Mouse (Mus musculus) monocyte, adult 2 months (primary cell): ENCODE data around the gene Clrn2.
"Not testable (repeated sequence)": the region's sequence is repeated elsewhere in the genome, so short reads cannot be mapped to it uniquely, and the experiment has no call there.

ENCODE experiments used
- DNase-seq, 2 experiments: peaks; one replicate each; pipeline ENCODE4 v3.0.0; 2022; ENCODE audit warnings: low spot score in 2 of 2, low read depth in 1 of 2

Gene Clrn2

DNA sequence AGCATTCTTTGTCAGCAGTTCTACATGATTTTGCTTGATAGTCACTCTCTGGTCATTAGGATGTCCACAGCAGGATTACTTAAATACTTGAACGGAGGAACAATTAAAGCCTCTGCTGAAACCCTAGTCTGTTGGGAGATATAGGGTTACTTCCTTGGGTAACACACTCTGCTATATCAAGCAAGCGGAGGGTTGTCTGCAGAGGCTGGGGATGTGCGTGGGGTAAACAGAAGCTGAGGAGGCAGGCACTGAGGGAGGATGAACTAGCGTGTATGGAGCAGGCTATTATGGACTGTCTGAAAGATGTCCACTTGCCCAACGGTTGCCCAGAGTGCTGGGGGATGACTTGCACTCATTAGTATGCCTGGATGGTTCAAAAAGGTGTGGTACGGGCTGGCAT is at the start of gene Clrn2:
TSS of gene Clrn2 (plus strand) at position 301 of the 400 bp plus-strand sequence.
- no peak for DNase-seq

DNA sequence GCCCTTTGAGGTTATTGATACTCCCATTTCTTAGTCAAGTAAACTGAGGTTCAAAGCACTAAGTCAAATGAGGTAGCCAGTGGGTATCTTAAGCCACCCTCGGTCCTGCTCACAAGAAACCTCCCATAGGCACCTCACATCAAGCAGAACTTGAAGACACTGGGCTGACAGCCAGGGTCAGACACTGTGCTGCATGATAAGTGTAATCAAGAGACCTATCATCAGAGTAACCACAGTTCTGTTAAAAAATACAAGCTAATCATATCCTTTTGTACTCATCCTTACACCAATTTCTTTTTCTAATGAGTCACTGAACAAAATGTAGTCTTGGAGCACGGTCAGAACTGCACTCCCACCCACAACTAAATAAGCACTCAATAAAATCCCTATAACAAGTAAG is 47.4 kb upstream of the Clrn2 start:
- DNase-seq: no peak

- no peak for DNase-seq
Measured at GRCm38 (mm10) chr5:45416478-45416877, 37.1 kb upstream of the Clrn2 start.

DNA sequence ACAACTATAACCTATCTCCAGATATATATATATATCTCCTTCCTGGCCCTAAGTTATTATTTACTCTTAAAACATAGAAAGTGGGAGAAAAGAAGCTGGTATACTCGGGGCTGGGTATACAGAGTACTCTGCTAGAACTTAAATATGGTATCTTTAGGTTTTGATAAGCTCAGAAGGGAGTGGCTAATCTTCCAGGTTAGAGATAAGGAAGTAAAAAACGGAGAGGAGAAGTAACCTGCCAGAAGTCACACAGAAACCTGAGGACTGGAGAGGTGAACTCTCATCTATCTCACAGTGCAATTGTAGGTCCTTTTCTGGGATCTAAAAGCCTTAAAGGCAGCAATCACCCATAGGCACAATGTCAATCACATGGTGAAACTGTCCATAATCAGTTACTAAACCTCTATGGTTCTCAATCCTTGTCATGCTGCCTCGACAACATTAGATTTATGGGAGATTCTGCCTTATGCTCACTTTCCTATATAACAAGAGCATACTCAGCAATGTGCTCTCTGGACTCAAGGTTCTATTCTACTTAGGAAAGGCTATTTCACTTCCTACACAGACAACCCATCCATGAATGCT is 35.6 kb upstream of the Clrn2 start:
- DNase-seq: no peak

DNA sequence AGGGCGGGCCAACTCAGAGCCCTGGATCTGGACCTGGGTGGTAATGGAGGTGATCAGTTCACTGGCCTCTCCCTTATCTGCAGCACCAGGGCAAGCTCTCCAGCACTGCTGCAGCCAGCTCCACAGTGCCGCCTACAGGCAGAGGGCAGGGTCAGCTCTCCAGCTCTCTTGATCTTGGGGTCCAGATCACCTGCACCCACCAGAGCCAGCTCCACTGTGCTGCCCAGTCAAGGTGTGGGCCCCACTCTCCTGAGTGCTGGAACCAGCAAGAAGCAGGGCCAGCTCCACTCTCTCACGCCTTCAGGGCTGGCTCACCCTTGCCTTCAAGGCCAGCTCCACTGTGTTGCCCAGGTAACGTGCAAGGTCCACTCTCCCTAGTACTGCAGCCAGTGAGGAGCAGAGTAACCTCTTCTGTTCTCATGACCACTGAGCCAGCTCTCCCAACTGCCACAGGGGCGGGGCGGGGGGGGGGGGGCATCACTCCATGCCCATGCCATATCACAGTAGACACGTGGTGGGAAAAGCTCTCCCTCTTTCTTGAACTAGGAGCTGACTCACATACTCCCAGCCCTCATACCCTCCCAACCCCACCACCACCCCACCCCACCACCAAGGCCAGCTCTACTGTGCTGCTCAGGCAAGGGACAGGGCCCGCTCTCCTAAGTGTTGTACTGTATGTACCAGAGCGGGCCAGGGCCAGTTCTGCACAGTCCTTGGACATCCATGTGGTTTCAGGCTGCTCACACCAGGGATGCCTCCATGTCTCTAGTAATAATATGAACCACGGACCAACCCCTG is 33.5 kb upstream of the Clrn2 start:
- DNase-seq: no peak

DNA sequence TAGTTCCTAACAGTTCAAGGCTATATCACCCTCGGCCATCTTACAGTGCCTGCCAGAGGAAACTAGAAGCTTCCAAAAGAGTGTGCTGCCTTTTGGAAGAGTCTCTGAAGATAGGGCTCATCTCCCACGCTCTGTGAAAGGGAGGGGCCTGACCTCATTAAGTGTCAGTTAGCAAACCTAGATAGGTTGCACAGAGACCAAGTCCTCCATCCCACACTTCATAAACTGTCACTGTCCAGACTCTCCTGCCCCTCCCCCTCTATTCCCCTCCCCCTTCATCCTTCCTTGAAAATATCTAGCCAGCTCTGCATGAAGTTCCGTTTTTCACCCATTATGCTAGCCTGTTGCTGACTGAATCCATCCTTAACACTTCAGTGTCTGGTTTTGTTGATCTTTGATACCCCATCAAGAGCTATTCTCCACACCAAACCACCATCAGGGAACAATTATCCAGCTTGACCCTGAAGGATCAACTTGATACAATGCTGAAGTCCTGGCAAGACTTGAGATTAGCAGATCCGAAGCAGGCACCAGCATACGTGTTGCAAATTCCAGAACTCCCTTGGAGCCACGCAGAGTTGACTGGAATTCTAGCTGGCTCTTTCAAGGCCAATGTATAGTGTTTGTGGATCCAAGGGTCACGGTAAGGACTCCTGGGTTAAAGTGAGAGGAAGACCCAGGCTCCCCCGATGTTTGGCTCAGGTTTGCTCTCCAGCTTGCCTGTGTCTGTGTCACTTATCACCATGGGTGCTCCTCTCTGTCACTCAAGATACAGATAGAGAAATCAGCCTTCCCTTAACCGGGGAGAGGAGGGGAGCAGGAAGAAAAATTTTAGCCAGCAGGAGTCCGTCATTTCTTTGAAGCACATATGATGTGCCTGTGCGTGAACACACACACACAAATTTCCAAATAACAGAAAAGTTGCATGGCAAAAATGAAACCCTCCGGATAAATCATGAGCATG is 31.4 kb upstream of the Clrn2 start:
- no peak for DNase-seq

DNA sequence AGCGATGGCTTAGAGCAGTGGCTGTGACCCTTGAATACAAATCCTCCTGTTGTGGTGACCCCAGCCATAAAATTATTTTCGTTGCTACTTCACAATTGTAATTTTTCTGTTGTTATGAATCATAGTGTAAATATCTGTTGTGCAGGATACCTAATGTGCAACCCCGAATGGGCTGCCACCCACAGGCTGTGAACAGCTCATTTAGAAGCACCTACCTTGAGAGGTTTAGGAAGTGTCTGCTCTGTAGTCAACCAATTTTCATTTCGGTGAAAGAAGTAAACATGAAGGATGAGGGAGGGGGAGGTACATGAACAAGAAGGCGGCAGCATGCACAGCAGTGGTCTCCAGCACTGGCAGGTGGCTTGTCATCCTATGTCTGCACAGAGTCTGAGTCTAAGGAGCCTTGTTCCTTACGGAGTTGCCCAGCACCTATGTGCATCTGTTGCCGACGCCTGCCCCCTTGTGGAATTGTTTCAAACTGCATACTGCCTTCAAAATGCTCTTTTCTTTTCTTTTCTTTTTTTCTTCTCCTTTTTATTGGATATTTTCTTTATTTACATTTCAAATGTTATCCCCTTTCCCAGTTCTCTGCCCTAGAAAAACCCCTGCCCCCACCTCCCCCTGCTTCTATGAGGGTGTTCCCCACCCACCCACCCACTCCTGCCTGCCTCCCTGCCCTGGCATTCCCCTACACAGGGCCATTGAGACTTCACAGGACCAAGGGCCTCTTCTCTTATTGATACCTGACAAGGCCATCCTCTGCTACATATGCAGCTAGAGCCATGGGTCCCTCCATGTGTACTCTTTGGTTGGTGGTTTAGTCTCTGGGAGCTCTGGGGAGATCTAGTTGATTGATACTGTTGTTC is 29.3 kb upstream of the Clrn2 start:
- no peak for DNase-seq

DNA sequence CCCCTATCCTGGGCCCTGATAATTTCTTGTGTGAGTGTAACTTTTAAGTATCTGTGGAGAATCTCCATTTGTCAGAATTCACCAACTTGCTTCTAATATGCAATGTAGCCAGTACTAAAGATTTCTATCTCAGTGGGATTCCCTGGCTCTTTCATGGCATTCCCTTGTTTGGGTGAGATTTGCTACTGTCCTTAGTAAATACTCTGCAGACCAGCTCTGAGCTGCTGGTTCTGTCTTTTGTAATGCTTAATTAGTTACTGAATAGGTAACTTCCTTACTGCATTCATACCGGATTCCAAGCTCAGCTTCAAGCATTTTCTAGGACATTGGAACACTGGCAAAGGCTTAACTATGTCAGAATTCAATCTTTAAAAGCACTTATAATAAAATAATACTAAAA is 27.8 kb upstream of the Clrn2 start:
- DNase-seq: not testable (repeated sequence)

DNA sequence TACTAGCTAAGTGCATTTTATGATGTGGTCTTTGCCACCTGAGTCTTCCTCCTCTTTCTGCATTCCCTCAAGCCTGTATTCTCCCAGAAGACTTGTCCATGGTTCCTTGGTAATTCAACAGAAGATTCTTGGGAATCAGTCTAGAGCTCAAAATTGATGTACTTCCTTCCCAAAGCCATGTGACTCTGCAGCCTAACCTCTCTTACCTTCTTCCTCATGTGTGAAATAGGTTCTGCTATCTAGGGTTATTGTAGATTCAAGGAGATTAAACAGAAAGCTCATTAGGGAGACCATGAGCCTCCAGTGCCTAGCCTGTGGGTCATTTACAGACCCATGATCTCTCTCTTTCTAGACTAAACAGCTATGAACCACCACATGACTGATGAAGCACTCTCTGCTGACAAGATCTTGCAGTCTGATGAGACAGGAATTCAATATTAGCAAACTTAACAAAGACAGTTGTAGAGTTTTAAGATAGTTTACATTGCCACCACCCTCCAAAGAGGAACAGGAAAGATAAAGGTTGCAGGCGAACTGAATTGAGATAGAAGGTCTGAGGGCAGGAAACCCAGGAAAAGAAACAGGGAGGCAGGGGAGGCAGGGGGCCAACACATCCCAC is 27.0 kb upstream of the Clrn2 start:
- DNase-seq: no peak

- no peak for DNase-seq
Measured at GRCm38 (mm10) chr5:45427891-45428290, 25.7 kb upstream of the Clrn2 start.

GRCm38 (mm10) chr5:45435967-45436950 is 17.3 kb upstream of the Clrn2 start:
- no peak for DNase-seq

- DNase-seq: no peak
Measured at GRCm38 (mm10) chr5:45437826-45438225, 15.7 kb upstream of the Clrn2 start.

- no peak for DNase-seq
Measured at GRCm38 (mm10) chr5:45438301-45438700, 15.2 kb upstream of the Clrn2 start.

DNA sequence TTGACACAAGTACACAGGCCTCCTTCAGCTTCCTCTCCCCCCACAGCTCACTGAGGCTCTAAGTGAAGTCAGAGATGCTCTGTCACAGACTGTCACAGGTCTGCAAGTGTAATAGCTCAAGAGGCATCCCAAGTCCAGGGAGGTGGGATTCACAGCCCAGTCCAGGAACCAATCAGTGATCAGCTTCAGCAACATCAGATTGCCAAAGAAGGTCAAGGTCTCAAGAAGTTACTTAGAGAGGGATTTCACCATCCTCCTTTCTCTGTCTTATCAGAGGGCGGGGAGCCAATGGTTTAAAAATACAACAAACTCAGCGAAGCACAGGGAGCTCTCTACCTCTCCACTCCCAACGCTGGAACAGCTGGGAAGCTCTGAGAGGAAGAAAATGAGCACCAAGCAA is 12.4 kb upstream of the Clrn2 start:
- no peak for DNase-seq

DNA sequence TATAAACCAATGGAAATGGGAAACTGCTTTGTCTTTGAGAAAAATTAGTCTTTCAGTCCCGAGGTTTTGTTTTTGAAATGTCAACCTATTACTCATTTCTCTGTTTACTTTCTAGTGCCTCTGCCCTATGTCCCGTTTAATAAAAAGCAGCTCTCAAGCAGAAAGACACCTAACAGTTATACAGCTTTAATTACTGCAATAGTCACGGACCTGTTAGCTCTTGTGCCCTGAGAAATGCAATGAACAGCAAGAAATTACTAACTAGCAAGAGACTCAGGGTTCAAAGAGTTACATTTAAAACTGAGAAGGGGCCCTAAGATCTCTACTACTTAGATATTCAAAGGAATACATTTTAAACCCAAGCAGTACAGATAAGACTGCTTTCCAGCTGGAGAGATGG is 11.8 kb upstream of the Clrn2 start:
- no peak for DNase-seq

- DNase-seq: no peak
Measured at GRCm38 (mm10) chr5:45444130-45444832, 9.3 kb upstream of the Clrn2 start.

DNA sequence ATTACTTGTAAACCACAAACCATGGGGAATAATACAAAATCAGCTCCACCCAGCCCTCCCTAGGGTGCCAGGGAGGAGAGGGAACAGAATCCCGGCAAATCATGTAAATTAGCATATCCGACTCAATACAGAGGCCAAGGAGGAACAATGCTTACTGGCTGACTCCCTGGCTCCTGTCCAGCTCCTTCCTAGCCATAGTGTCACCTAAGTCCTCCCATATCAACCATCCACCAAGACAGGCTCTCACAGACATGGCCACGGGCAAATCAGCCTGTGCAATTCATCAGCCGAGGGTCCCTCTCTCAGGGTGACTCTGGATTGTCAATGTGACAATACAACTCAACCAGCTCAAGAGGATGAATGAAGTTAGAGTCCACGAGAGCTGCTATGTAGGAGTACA is 4.9 kb upstream of the Clrn2 start:
- no peak for DNase-seq

DNA sequence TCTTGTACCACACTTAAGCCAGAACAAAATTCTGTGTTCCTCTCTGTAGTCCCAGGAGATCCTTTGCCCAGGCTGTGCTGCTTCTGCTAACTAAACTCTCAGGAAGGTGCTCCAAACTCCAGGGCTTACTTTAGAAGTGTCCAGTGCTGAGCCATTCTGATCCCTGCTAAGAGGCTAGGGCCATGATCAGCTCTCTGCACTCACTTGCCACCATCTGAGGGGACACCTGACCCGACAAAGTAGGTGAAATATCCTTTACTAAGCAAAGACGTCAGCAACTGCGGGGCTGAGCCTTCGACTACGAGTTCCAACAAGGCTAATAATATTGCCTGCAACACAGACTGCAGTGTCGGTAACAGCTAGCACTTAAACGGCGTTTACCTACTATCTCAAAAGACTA is 4.3 kb upstream of the Clrn2 start:
- no peak for DNase-seq
